Mouse (Mus musculus) intestine, embryonic 16.5 days (tissue): ENCODE results near the gene Pkig. TPM values are rescaled to one million over a fixed set of nuclear protein-coding genes. Genes with fewer than 3 reads are reported as not detected.

ENCODE experiments used
- ATAC-seq: fragments of 200-750 bp; cut with Nextera tagmentation; 2 replicates; pipeline ENCODE4 v1.8.0; 2017; ENCODE audit warnings: moderate TSS enrichment, moderate library complexity
- H3K27ac ChIP-seq: fragments of 300-500 bp; sonication (generic); 2 replicates; pipeline ENCODE4 v1.5.1; 2014; ENCODE audit warnings: mild to moderate bottlenecking, low read length
- H3K27me3 ChIP-seq: fragments of 300-500 bp; sonication (generic); replicated peaks from 2 replicates; pipeline ENCODE4 v1.6.1; 2014; ENCODE audit warnings: low read length, control low read depth, mixed read lengths; ENCODE audit not compliant: control insufficient read depth, insufficient read depth
- H3K36me3 ChIP-seq: fragments of 300-500 bp; sonication (generic); 2 replicates; pipeline ENCODE4 v1.6.1; 2014; ENCODE audit warnings: low read length, control low read depth; ENCODE audit not compliant: control insufficient read depth, insufficient read depth
- H3K4me1 ChIP-seq: fragments of 300-500 bp; sonication (generic); 2 replicates; pipeline ENCODE4 v1.6.1; 2014; ENCODE audit warnings: low read length, control low read depth, mixed read lengths; ENCODE audit not compliant: control insufficient read depth, insufficient read depth
- H3K4me2 ChIP-seq: fragments of 300-500 bp; sonication (generic); 2 replicates; pipeline ENCODE4 v1.6.1; 2014; ENCODE audit warnings: low read depth, low read length, control low read depth
- H3K4me3 ChIP-seq: fragments of 300-500 bp; sonication (generic); 2 replicates; pipeline ENCODE4 v1.5.1; 2014; ENCODE audit warnings: mild to moderate bottlenecking, low read length
- H3K9ac ChIP-seq: fragments of 300-500 bp; sonication (generic); 2 replicates; pipeline ENCODE4 v1.6.1; 2014; ENCODE audit warnings: low read depth, low read length
- H3K9me3 ChIP-seq: fragments of 300-500 bp; sonication (generic); 2 replicates; pipeline ENCODE4 v1.6.1; 2016; ENCODE audit warnings: low read length, control low read depth; ENCODE audit not compliant: control insufficient read depth
- WGBS: fragments of 180-500 bp; shearing (Covaris S2); extraction: QIAGEN DNeasy Blood & Tissue Kit; methylation state at CpG from one replicate; pipeline ENCODE4 v1.1.7; 2014; 5-methylcytosine and 5-hydroxymethylcytosine counted together
- polyA plus RNA-seq: library from polyadenylated mRNA; unstranded; fragments of >200 nt; fragmentation: Nextera tagmentation; extraction: Ambion mirVana; gene quantifications from 2 replicates; pipeline ENCODE4 v1.2.1, GENCODE M21; 2015

Pkig gene
- polyA plus RNA-seq: 115 and 122 TPM in 2 replicates

DNA sequence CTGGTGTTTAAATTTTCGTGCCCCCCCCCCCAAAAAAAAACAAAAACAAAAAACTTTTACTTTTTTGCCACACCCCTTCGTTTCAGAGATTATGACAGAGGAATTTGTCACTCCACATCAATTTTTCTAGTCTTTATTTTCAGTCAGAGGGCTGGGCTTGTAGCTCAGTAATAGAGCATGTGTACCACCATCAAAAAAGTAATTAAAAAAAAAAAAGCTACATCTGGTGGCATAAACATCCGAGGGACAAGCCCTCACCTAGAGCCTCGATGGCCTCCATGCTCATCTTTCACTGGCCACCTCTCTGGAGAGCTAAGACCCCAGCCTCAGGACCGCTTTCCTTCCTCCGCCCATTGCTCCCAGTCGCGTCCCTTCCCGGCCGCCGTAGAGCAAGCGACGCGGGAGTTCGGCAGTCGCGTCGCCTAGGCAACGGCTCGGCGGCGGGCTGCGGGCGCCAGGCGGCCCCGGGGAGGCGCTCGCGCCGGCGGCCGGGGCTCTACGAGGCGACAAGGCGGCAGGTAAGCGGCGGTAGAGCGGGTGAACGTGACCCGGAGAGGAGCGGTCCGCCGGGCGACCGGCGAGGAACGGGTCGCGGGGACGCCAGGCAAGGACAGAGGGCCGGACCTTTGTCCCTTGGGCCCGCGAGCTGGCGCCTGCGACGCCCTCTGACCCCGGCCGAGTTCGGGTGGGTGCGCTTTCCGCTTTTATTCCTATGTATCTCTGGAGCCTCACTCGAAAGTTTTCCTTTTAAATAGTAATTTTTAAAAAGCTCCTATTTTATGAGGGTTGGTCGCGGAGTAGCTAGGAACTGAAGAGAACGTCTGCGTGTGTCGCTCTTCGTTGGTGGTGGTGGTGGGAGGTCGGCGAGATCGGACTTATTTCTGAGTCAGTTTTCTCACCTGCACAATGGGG, at the start of gene Pkig:
TSS of gene Pkig (plus strand) at position 412 of the 912 bp plus-strand sequence.
- Histone ChIP-seq H3K9ac (peak within 1 kb of the TSS; percentile 87), H3K27ac (peak within 1 kb of the TSS; percentile 83), H3K4me2 (peak within 1 kb of the TSS; percentile 77), H3K36me3 (no peaks in the 10 kb centered on the region), H3K4me1 (peaks cover 5% of the 10 kb centered on the region; the same call in 1 of the 2 replicates), H3K4me3 (peak within 1 kb of the TSS; percentile 85), H3K9me3 (no peaks in the 10 kb centered on the region), H3K27me3 (no peaks in the 10 kb centered on the region)
- ATAC-seq: peak; percentile 90
- WGBS: under 1% methylated on average over 71 of the region's 71 CpGs

DNA sequence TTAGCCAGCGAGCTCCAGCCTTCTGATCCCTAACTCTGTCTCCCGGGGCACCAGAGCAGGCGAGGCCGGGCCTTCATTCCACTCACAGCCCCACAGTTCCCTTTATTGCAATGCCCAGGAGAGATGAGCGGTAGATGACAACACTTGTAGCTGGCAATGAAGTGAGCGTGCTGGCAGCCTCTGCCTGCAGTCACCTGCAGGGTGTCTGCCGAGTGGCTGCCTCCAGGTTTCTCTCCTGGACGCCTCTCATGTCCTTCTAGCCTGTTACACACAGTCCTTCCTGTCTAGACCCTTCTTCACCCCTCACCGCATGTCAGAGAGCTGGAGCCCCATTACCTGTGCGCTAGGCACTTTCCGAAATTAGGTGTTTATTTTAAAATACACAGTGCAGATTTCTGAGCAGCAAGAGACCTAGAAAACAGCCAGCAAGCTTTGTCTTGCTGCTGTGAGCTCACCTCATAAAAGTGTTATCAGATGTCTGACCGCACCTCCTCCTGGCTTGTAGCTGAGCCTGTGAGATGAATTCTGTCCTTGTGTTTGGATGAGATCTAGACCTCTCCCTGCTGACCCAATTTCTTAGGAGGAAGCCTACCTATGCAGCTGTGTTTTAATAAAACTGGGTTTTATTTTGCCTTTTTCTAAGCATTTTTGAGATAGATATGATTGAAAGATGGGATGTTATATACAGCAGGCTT, 48.8 kb upstream of the Pkig start:
- no peak overlapping the region for H3K9ac ChIP-seq

DNA sequence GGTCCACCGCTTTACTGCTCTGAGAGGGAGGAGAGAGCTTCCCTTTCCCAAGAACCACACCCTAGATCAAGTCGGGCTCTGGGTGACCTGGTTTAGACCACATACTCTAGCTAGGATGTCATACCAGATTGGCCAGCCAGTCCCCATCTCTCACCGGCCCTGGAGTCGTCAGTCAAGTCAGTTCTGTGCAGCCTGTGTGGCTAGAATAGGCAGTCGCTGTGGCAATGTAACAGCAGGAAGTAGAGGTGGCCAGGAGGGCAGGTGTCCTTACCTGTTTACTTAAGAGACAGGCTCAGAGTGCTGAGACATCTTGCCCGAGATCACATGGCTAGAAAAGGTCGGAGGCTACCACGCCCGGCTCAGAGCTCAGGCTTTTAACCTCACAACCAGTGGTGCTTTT, 47.0 kb upstream of the Pkig start:
- H3K4me2 ChIP-seq: no peak overlapping the region
- no peaks in the 10 kb centered on the region for H3K9me3 ChIP-seq
- H3K36me3 ChIP-seq: peaks cover 21% of the 10 kb centered on the region
- WGBS: 57% methylated on average over 9 of the region's 9 CpGs
- H3K4me3 ChIP-seq: no peak overlapping the region
- H3K9ac ChIP-seq: no peak overlapping the region
- ATAC-seq: peak; percentile 69
- no peaks in the 10 kb centered on the region for H3K27me3 ChIP-seq
- H3K27ac ChIP-seq: no peak overlapping the region
- H3K4me1 ChIP-seq: peaks cover 3% of the 10 kb centered on the region

More for the DNA sequence above, 48.8 kb upstream of the Pkig start:
- H3K9me3 ChIP-seq: no peaks in the 10 kb centered on the region
- 62% methylated on average over 12 of the region's 12 CpGs for WGBS
- no peak overlapping the region for H3K4me2 ChIP-seq
- H3K27me3 ChIP-seq: no peaks in the 10 kb centered on the region
- H3K36me3 ChIP-seq: peaks cover 17% of the 10 kb centered on the region
- H3K27ac ChIP-seq: no peak overlapping the region
- ATAC-seq: no peak
- no peak overlapping the region for H3K4me3 ChIP-seq
- H3K4me1 ChIP-seq: peaks cover 3% of the 10 kb centered on the region

DNA sequence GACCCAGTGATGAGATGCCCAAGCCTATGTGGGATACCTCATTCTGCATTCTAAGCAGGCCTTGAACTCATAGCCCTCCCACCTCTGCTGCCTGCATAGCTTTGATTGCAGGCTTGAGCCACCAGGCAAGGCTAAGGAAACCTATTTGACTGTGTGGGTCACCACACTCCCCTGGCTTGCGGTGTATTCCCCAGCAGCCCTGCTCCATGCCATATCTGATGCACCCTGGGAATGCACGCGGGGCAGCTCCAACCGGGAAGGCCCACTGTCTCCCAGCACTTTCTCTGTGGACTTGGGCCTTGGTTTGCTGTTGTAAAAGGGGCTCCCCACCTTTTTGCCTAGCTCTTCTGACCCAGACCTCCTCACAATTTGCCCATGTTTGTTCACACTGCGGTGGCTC, 45.0 kb upstream of the Pkig start:
- H3K9me3 ChIP-seq: no peaks in the 10 kb centered on the region
- no peaks in the 10 kb centered on the region for H3K27me3 ChIP-seq
- no peak overlapping the region for H3K4me2 ChIP-seq
- no peak overlapping the region for H3K27ac ChIP-seq
- peaks cover 21% of the 10 kb centered on the region for H3K36me3 ChIP-seq
- H3K9ac ChIP-seq: no peak overlapping the region
- 92% methylated on average over 5 of the region's 5 CpGs for WGBS
- no peak overlapping the region for H3K4me3 ChIP-seq
- ATAC-seq: no peak
- peaks cover 4% of the 10 kb centered on the region for H3K4me1 ChIP-seq

DNA sequence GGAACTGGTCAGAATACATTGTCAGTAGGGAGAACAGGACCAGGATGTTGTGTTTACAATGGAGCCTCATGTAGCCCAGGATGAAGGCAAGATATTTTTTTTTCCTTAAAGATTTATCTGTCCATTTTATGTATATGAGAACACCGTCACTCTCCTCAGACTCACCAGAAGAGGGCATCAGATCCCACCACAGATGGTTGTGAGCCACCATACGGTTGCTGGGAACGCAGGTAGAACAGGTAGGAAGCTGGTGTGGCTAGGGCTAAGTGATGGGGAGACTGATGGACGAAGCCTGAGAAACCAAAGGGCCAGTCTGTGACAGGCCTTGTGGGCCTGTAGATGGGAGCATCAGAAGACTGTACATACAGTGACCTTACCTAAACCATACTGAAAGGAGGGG, 44.2 kb upstream of the Pkig start:
- Histone ChIP-seq H3K4me3 (no peak overlapping the region), H3K27me3 (no peaks in the 10 kb centered on the region), H3K4me1 (peaks cover 4% of the 10 kb centered on the region), H3K27ac (no peak overlapping the region), H3K36me3 (peaks cover 21% of the 10 kb centered on the region), H3K9me3 (no peaks in the 10 kb centered on the region), H3K9ac (no peak overlapping the region), H3K4me2 (no peak overlapping the region)
- ATAC-seq: no peak
- 95% methylated on average over 4 of the region's 4 CpGs for WGBS

DNA sequence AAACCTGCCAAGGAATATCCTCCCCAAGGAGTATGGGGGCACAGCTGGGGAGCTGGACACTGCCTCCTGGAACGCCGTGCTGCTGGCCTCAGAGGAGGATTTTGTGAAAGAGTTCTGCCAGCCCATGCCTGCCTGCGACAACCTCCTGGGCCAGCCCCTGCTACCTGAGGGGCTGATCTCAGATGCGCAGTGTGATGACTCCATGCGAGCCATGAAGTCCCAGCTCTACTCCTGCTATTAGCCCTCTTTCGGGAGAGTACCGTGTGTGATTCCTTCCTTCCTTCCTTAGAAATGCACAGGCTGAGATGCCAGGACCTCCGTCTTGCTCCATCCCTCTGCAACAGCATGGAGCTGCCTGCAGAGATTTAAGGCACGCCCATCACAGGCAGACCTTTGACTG, 42.8 kb upstream of the Pkig start:
- no peak overlapping the region for H3K4me2 ChIP-seq
- no peak overlapping the region for H3K27ac ChIP-seq
- 90% methylated on average over 9 of the region's 9 CpGs for WGBS
- peaks cover 4% of the 10 kb centered on the region; the same call in 1 of the 2 replicates for H3K4me1 ChIP-seq
- no peaks in the 10 kb centered on the region for H3K9me3 ChIP-seq
- H3K4me3 ChIP-seq: no peak overlapping the region
- H3K9ac ChIP-seq: no peak overlapping the region
- H3K27me3 ChIP-seq: no peaks in the 10 kb centered on the region
- no peak for ATAC-seq
- H3K36me3 ChIP-seq: peaks cover 24% of the 10 kb centered on the region

DNA sequence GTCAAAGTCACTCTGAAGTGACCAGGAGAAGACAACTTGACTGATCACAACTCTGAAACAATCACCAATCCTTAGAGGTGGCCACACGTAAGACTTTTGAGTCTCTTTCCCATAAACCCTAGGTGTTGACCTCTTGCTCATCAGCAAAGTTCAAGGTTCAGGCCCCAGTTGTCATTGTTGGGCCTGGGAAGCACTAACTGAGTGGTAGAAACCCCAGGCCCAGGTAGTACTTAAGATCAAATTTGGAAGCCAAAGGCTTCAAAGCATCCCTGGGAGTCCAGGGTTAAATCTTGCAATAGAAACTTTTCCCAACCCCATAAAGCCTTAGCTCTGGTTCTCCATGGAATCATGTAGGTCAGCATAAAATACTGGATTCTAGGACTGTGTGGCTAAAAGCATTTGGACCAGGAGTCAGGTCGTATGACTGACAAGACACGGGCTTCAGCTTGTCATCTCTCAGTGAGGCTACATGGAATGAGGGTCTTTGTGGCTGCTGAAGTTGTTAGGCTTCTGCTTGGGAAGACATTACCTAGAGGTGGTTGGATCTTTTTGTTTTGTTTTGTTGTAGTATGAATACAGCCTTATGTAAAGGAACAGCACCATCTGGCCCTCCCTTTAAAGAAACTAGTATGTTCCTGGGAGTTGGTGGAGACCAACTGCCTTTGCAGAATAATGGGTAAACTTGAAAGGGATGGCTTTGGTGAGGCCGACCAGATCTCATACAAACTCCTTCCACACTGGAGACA, 42.1 kb upstream of the Pkig start:
- peaks cover 6% of the 10 kb centered on the region; the same call in 1 of the 2 replicates for H3K4me1 ChIP-seq
- no peaks in the 10 kb centered on the region for H3K9me3 ChIP-seq
- H3K27me3 ChIP-seq: no peaks in the 10 kb centered on the region
- ATAC-seq: no peak
- no peak overlapping the region for H3K4me2 ChIP-seq
- H3K4me3 ChIP-seq: no peak overlapping the region
- 87% methylated on average over 4 of the region's 4 CpGs for WGBS
- H3K36me3 ChIP-seq: peaks cover 27% of the 10 kb centered on the region
- H3K27ac ChIP-seq: no peak overlapping the region
- no peak overlapping the region for H3K9ac ChIP-seq

DNA sequence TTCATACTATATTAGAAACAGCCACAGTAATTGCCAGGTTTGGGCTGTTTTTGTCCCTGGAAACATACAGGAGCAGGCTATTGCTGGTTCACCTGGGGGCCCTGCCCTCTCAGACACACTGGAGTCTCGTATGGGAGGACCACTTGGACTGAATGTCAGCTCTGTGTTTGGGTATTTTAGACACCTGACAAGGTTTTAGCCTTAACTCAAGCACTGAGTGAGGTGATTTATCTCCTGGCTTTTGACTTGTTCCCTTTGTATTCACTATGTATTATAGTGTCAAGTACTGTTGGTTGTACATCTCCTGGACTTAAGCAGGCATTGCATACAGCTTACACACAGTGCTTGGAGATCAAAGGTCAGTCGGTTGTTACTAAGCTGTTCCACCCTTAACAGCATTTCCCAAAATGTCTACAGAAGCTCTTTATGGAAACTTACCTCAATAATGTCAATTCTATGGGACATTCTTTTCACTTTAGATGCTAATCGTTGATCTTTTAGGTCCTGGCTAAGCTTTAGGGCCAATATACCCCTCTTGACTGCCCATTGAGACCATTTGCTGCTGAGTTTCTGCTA, 41.4 kb upstream of the Pkig start:
- Histone ChIP-seq H3K4me2 (no peak overlapping the region), H3K27me3 (no peaks in the 10 kb centered on the region), H3K4me1 (peaks cover 7% of the 10 kb centered on the region; the same call in 1 of the 2 replicates), H3K9ac (no peak overlapping the region), H3K9me3 (no peaks in the 10 kb centered on the region), H3K27ac (no peak overlapping the region), H3K36me3 (peaks cover 27% of the 10 kb centered on the region), H3K4me3 (no peak overlapping the region)
- WGBS: 82% methylated on average over 3 of the region's 3 CpGs
- ATAC-seq: no peak
